Mouse (Mus musculus): Measurements from ENCODE around the gene Thg1l. TPM values are rescaled to one million over a fixed set of nuclear protein-coding genes. Genes with fewer than 3 reads are reported as not detected.

The Thg1l gene
- polyA plus RNA-seq, 1 experiment from 2014 or later = 16.7 TPM

DNA sequence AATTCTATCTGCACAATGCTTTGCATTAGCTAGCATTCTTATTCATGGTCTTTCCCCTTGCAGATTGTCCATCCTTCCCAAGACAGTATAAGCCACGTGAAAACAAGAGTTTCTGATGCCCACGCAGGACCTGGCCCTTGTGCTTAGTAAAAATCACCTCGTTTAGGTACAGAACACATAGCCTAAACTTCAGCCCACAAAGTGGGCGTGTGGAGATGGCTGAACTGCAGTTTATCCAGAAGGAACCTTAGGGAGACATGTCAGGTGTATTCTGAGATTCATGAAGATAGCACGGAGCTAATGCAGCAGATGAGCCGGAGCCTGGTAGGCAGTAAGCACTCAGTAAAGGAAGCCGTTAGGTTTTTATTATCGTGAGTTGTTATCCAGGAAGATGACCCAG, 34.3 kb downstream of the Thg1l start:
- H3K27ac ChIP-seq (replicated peaks) = peak overlapping the region; percentile 52
- H3K4me1 ChIP-seq = peaks cover 21% of the 10 kb centered on the region
- 59% methylated on average over 8 of the region's 8 CpGs for WGBS
- H3K27me3 ChIP-seq (replicated peaks; ENCODE audit: low read depth, poor library complexity, severe bottlenecking) = no peaks in the 10 kb centered on the region
- H3K9me3 ChIP-seq = no peaks in the 10 kb centered on the region
- DNase-seq (ENCODE audit: low spot score) = no peak
- no peaks in the 10 kb centered on the region for H3K36me3 ChIP-seq (replicated peaks)
- no peak overlapping the region for H3K4me3 ChIP-seq

DNA sequence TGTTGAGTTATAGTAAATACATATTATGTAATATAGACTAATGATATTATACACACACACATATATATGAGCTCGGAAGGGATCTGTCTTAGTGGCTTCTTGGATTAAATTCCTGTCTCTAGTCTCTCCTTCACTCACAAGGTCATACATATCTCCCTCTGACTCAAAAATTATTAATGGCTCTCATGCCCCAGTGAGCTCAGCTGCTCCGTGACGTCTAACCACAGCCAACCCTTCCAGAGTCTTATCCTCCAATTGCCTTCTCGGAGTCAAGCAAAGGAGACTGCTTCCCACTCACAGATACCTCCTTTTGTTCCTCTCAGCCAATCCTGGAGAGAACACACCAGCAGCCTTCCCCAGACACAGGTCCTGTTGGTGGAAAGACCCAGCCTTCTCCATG, 36.5 kb downstream of the Thg1l start:
- no peak overlapping the region for H3K4me3 ChIP-seq
- no peaks in the 10 kb centered on the region for H3K9me3 ChIP-seq
- H3K36me3 ChIP-seq (replicated peaks) = no peaks in the 10 kb centered on the region
- 80% methylated on average over 4 of the region's 4 CpGs for WGBS
- H3K4me1 ChIP-seq = peaks cover 11% of the 10 kb centered on the region
- no peak overlapping the region for H3K27ac ChIP-seq (replicated peaks)
- H3K27me3 ChIP-seq (replicated peaks; ENCODE audit: low read depth, poor library complexity, severe bottlenecking) = no peaks in the 10 kb centered on the region
- no peak for DNase-seq (ENCODE audit: low spot score)

DNA sequence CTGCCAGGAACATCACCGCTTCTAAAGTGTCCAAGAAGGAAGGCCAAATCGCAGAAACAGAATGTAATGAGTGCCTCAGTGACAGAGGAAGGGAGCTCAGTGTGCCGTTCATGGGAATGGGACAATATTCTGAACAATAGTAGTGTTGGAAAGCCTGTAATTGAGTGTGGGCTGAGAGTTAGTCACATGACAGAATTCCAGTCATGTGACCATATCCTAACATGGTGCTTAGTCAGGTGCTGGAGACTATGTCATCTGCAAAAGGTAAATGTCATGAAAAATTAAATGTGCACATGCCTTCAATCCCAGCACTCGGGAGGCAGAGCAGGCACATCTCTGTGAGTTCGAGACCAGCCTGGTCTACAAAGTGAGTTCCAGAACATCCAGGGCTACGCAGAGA, 37.3 kb downstream of the Thg1l start:
- H3K27ac ChIP-seq (replicated peaks) = no peak overlapping the region
- peaks cover 11% of the 10 kb centered on the region for H3K4me1 ChIP-seq
- no peaks in the 10 kb centered on the region for H3K36me3 ChIP-seq (replicated peaks)
- no peak overlapping the region for H3K4me3 ChIP-seq
- WGBS = 93% methylated on average over 6 of the region's 6 CpGs
- H3K27me3 ChIP-seq (replicated peaks; ENCODE audit: low read depth, poor library complexity, severe bottlenecking) = no peaks in the 10 kb centered on the region
- no peak for DNase-seq (ENCODE audit: low spot score)
- no peaks in the 10 kb centered on the region for H3K9me3 ChIP-seq

DNA sequence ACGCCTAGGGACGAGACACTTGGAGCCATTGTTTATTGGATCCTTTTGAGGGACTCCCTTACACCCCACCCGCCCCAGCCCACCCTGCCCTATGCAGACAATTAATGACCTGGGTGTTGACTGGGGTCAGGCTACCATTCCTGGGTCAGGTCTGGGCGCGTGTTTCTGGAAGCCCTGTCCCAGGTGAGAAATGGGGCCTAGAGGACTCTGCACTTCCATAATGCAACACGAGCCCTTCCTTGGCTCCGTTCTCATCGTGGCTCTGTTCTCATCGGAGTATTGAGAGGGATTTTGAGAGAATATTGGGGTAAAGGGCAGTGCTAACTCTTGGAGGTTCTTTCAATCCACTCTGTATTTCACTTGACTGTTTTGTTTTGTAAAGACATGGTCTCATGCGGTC, 39.1 kb downstream of the Thg1l start:
- H3K36me3 ChIP-seq (replicated peaks) = peaks cover 10% of the 10 kb centered on the region
- WGBS = 86% methylated on average over 10 of the region's 10 CpGs
- H3K9me3 ChIP-seq = no peaks in the 10 kb centered on the region
- no peaks in the 10 kb centered on the region for H3K27me3 ChIP-seq (replicated peaks; ENCODE audit: low read depth, poor library complexity, severe bottlenecking)
- peaks cover 4% of the 10 kb centered on the region for H3K4me1 ChIP-seq
- DNase-seq (ENCODE audit: low spot score) = no peak
- no peak overlapping the region for H3K4me3 ChIP-seq
- no peak overlapping the region for H3K27ac ChIP-seq (replicated peaks)

DNA sequence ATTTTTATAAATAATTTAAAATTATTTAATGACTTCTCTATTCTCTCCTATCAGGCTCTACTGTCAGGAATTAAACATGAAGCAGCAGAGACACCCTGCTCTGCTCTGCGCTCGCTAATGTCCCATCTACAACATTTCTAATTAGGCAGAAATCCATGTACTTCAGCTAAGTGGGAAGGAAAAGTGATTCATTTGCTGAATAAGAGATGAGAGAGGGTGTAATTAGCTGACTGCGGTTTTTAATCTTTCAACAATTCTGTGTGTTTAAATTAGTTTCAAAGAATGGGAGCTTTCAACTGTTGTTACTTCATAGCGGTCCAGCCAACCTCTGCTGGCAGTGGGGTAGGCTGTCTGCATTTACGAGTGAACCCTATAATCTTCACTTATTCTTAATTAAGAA, 44.6 kb downstream of the Thg1l start:
- Histone ChIP-seq H3K36me3 (replicated peaks) (peaks cover 63% of the 10 kb centered on the region), H3K4me1 (no peaks in the 10 kb centered on the region), H3K9me3 (no peaks in the 10 kb centered on the region), H3K27me3 (replicated peaks; ENCODE audit: low read depth, poor library complexity, severe bottlenecking) (no peaks in the 10 kb centered on the region), H3K4me3 (no peak overlapping the region), H3K27ac (replicated peaks) (no peak overlapping the region)
- DNase-seq (ENCODE audit: low spot score) = no peak
- 90% methylated on average over 5 of the region's 5 CpGs for WGBS

DNA sequence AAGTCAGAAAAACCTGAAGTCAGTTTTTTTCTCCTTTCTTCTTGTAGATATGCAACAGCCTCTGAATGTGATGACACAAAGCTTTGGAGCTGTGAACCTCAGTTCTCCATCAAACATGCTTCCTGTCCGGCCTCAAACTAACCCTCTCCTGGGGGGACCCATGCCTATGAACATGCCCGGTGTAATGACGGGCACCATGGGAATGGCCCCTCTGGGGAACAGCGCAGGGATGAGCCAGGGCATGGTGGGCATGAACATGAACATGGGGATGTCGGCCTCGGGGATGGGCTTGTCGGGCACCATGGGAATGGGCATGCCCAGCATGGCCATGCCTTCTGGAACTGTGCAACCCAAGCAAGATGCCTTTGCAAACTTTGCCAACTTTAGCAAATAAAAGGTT, 46.4 kb downstream of the Thg1l start:
- Histone ChIP-seq H3K9me3 (no peaks in the 10 kb centered on the region), H3K4me3 (no peak overlapping the region), H3K27ac (replicated peaks) (no peak overlapping the region), H3K27me3 (replicated peaks; ENCODE audit: low read depth, poor library complexity, severe bottlenecking) (no peaks in the 10 kb centered on the region), H3K36me3 (replicated peaks) (peaks cover 72% of the 10 kb centered on the region), H3K4me1 (no peaks in the 10 kb centered on the region)
- 96% methylated on average over 7 of the region's 7 CpGs for WGBS
- DNase-seq (ENCODE audit: low spot score) = no peak

DNA sequence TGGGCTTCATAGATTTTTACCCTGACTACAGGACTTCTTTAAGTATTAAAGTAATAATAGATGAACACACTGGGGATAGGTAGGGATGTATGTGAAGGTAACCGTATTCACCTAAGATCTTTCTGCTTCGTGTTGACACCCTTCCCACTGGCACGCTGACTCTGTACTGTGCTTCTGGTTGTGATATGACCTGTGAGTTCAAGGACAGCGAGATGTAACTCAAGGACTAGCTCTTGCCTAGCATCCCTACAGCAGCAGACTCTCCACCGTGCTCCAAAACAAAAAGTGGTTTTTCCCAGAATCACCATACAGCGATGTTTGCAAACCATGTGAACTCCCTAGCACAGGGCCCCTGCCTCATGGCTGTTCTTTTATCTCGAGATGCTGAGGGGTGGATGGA, 47.2 kb downstream of the Thg1l start:
- H3K36me3 ChIP-seq (replicated peaks) = peaks cover 80% of the 10 kb centered on the region
- no peak for DNase-seq (ENCODE audit: low spot score)
- 94% methylated on average over 7 of the region's 7 CpGs for WGBS

DNA sequence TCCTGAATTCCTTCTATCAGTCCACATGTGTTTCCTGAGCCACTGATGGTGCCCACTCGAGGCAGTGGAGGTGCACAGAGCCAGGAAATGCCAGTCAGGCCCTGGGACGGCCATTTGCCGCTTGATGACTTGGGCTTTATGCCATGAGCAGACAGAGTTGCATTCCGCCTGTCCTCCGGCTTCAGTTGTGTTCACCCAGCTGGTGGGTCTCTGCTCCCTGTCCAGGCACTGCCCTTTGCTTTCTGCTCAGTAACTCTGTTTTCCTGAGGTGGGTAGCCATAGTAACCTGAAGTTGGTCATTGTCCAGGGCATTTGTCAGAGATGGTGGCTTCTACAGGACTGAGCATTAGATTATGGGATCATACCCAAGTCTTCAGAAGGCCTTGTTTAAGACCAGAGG, 48.0 kb downstream of the Thg1l start:
- H3K36me3 ChIP-seq (replicated peaks) = peaks cover 88% of the 10 kb centered on the region
- H3K27ac ChIP-seq (replicated peaks) = no peak overlapping the region
- 93% methylated on average over 5 of the region's 5 CpGs for WGBS
- H3K4me1 ChIP-seq = no peaks in the 10 kb centered on the region
- no peaks in the 10 kb centered on the region for H3K9me3 ChIP-seq
- DNase-seq (ENCODE audit: low spot score) = no peak
- no peaks in the 10 kb centered on the region for H3K27me3 ChIP-seq (replicated peaks; ENCODE audit: low read depth, poor library complexity, severe bottlenecking)
- H3K4me3 ChIP-seq = no peak overlapping the region

More for the DNA sequence above, 47.2 kb downstream of the Thg1l start:
- Histone ChIP-seq H3K27me3 (replicated peaks; ENCODE audit: low read depth, poor library complexity, severe bottlenecking) (no peaks in the 10 kb centered on the region), H3K4me1 (no peaks in the 10 kb centered on the region), H3K27ac (replicated peaks) (no peak overlapping the region), H3K9me3 (no peaks in the 10 kb centered on the region), H3K4me3 (no peak overlapping the region)

DNA sequence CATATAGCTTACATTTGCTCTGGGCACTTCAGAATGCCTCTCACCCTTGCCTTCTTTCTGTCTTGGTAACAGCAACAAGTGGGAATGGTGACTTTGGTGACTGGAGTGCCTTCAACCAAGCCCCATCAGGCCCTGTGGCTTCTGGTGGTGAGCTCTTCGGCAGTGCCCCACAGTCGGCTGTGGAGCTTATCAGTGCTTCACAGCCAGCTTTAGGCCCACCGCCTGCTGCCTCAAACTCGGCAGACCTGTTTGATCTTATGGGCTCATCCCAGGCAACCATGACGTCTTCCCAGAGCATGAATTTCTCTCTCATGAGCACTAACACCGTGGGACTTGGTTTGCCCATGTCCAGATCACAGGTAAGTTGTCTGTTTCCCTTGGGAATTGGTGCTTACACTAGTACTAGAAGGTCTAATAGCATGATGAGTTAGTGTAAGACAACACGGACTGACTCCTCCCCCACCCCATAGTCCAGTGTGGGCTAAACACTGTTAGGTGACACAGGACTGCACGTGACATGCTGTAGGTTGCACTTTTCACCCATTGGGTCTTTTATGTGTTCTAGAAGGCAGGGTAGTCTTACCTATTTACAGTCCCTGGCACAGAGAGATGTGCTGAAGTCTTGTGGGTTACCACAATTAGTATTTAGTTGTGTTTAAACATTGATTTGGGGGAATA, 49.0 kb downstream of the Thg1l start:
- WGBS = 91% methylated on average over 8 of the region's 8 CpGs
- Histone ChIP-seq H3K9me3 (no peaks in the 10 kb centered on the region), H3K27me3 (replicated peaks; ENCODE audit: low read depth, poor library complexity, severe bottlenecking) (no peaks in the 10 kb centered on the region), H3K4me3 (no peak overlapping the region), H3K27ac (replicated peaks) (no peak overlapping the region; the same call in 1 of the 2 replicates), H3K36me3 (replicated peaks) (peaks cover 84% of the 10 kb centered on the region), H3K4me1 (no peaks in the 10 kb centered on the region)
- no peak for DNase-seq (ENCODE audit: low spot score)

DNA sequence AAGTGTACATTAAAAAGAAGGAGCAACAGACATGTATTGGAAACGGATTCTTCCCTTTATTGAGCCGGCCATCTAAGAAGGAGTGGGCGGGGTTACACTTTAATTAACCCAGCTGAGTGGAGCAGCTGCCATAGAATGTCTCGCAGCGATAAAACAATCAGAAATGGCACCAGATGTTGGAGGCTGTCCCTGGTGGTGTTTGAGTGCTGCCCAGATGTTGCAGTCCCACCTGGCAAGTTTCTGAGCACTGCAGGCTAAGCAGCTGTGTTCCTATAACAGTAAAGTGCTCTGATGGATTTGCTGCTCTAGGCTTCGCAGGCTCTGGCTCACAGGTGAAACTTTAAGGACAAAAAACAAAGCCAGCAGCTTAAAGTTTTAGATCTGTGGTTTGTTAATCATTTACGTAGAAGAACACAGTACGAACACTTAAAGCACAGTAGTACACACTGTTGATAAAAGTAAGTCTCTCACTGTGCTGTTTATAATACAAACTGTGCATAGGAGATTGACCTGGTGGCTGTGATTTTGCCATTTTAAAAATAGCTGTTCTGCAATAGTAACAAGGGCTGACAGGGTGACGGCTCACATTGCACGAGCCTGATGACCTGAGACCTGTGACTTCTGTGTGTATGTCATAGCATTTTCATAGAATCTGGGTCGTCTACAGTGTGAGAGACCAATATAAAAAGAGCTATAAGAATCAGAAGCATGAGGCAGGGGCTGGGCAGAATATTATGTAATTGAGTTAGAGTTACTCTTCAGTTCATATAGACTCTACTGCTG, 54.9 kb downstream of the Thg1l start:
- WGBS = 89% methylated on average over 11 of the region's 11 CpGs
- Histone ChIP-seq H3K27me3 (replicated peaks; ENCODE audit: low read depth, poor library complexity, severe bottlenecking) (no peaks in the 10 kb centered on the region), H3K9me3 (no peaks in the 10 kb centered on the region), H3K4me3 (no peak overlapping the region), H3K4me1 (no peaks in the 10 kb centered on the region), H3K27ac (replicated peaks) (no peak overlapping the region), H3K36me3 (replicated peaks) (peaks cover 78% of the 10 kb centered on the region)
- no peak for DNase-seq (ENCODE audit: low spot score)

DNA sequence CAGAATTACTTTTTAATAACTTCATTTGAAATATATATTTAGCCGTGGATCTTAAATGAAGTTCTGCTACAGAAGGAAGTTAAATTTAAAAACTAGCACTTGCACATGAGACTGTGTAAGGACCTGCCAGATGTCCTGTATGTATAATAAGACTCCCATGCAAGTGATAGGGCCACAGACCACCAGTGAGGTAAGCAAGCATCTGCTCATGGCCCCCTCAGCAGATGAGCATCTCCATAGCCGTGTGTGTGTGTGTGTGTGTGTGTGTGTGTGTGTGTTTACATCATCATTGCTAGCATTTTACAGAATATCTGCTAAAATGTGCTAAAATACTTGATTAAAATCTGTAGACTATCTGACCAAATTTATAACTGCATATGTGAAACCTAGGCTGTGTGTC, 57.9 kb downstream of the Thg1l start:
- Histone ChIP-seq H3K27me3 (replicated peaks; ENCODE audit: low read depth, poor library complexity, severe bottlenecking) (no peaks in the 10 kb centered on the region), H3K4me1 (no peaks in the 10 kb centered on the region), H3K9me3 (no peaks in the 10 kb centered on the region), H3K4me3 (no peak overlapping the region), H3K36me3 (replicated peaks) (peaks cover 88% of the 10 kb centered on the region), H3K27ac (replicated peaks) (no peak overlapping the region)
- DNase-seq (ENCODE audit: low spot score) = no peak
- 82% methylated on average over 2 of the region's 2 CpGs for WGBS

All from embryonic facial prominence, embryonic 10.5 days (tissue).